Mouse (Mus musculus) liver, postnatal 0 days (tissue): Measurements from ENCODE around the gene Neurl4.

Experiments used
- CTCF ChIP-seq: sonication (generic); IDR thresholded peaks from 2 replicates; pipeline ENCODE4 v1.5.1; 2016; ENCODE audit warnings: antibody characterized with exemption, low read depth
- EP300 ChIP-seq: IDR thresholded peaks from 2 replicates; pipeline ENCODE4 v1.6.1; 2016; ENCODE audit warnings: antibody characterized with exemption, low read depth, mild to moderate bottlenecking

- no peak for TF ChIP-seq EP300
- TF ChIP-seq CTCF, result no peak
Observed at GRCm38 (mm10) chr11:69858113-69858998, 42.5 kb upstream of the Neurl4 start, which contains the start of gene Tnk1.
